In the genomic region with DNA sequence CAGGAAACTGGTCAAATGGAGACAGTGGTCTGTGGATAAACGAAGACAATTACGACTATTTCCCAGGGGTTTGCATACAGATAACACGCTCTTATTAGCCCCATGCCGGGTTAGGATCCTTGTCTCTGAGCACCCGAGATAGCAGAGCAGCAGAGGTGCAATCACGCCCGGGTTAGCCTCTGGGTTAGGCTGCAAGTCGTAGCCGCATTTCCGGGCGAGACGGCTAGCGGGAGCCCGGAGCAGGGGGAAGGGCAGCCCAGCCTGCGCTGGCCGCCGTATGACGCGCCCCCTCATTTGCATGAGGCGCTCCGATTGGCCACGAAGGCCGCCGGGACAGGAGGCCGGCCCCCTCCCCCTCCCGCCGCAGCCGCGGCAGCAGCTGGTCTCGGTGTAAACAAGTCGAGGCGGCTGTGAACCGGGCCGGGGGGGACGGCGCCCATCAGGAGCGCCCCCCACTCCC, we compare ENCODE assay signal across 1 mouse cellular context.
A peak's percentile ranks its signal among the peaks of the same experiment; 100 is the strongest.
TF ChIP-seq lines count a peak whose summit lies in the region.

A gene (plus strand): TSS at position 358 of the 460 bp plus-strand sequence.

TF ChIP-seq in MEL, 35 proteins besides CTCF, POLR2A, EP300 and RAD21 (continued from another document):
- TF ChIP-seq TBP (IDR thresholded peaks at IDR 0.05; ENCODE audit: low read depth, low read length) (no peak), E2F4 (IDR thresholded peaks at IDR 0.05; ENCODE audit: borderline replicate concordance, low read depth, low read length) (peak; percentile 51; the same call in 1 of the 2 replicates), GATA1 (IDR thresholded peaks at IDR 0.05; ENCODE audit: low read depth, low read length) (peak; percentile 72), NELFE (IDR thresholded peaks at IDR 0.05; ENCODE audit: low read depth, low read length) (peak; percentile 43; the same call in 1 of the 2 replicates), MYB (IDR thresholded peaks at IDR 0.05; ENCODE audit: low read depth, low read length) (no peak), MAZ (IDR thresholded peaks at IDR 0.05; ENCODE audit: low read depth, low read length) (peak; percentile 87), ZMIZ1 (IDR thresholded peaks at IDR 0.05; ENCODE audit: low read depth, low read length) (no peak; the same call in 1 of the 2 replicates), SIN3A (IDR thresholded peaks at IDR 0.05; ENCODE audit: low read length) (peak; percentile 90), MYC (IDR thresholded peaks at IDR 0.05; ENCODE audit: low read depth, low read length) (peak; percentile 80; the same call in 1 of the 2 replicates), ELF1 (IDR thresholded peaks at IDR 0.05; ENCODE audit: low read depth, low read length) (peak; percentile 77), CHD2 (IDR thresholded peaks at IDR 0.05; ENCODE audit: low read length) (peak; percentile 78), MAX (IDR thresholded peaks at IDR 0.05; ENCODE audit: low read length) (peak; percentile 63), POLR2AphosphoS5 (IDR thresholded peaks at IDR 0.05; ENCODE audit: borderline replicate concordance, low read depth, low read length) (no peak), KAT2A (conservative IDR thresholded peaks at IDR 0.05; ENCODE audit: low read depth, low read length) (0 out of 2 replicates have a peak, but pooled peaks have one; percentile 40), ZKSCAN1 (IDR thresholded peaks at IDR 0.05; ENCODE audit: low read depth, low read length) (no peak), GABPA (IDR thresholded peaks at IDR 0.05; ENCODE audit: low read depth, low read length) (no peak), USF2 (IDR thresholded peaks at IDR 0.05; ENCODE audit: borderline replicate concordance in 1 of 2, insufficient read depth in 1 of 2, low read depth in 1 of 2, low read length in 2 of 2) (no peak)
